Mouse (Mus musculus): ENCODE measurements around the gene Akap3. TPM values are rescaled to one million over a fixed set of nuclear protein-coding genes. Genes with fewer than 3 reads are reported as not detected.

The Akap3 gene
- 0.09 and 0.17 TPM in 2 replicates for polyA plus RNA-seq (2015; fragmentation: Nextera tagmentation; extraction: Ambion mirVana)

GRCm38 (mm10) chr6:126852881-126853280 is at the start of gene Akap3:
Gene Akap3 (plus strand): TSS chr6:126853098.
- H3K36me3 ChIP-seq: no peaks in the 10 kb centered on the region
- H3K4me3 ChIP-seq: no peak within 1 kb of the TSS
- no peak for ATAC-seq (ENCODE audit: low FRiP score)
- H3K9ac ChIP-seq: no peak within 1 kb of the TSS
- no peak within 1 kb of the TSS for H3K4me2 ChIP-seq
- H3K27ac ChIP-seq: no peak within 1 kb of the TSS
- H3K4me1 ChIP-seq (replicated peaks): peaks cover 11% of the 10 kb centered on the region
- H3K9me3 ChIP-seq: no peaks in the 10 kb centered on the region
- H3K27me3 ChIP-seq: peaks cover 15% of the 10 kb centered on the region

- Histone ChIP-seq H3K27me3 (no peaks in the 10 kb centered on the region), H3K4me2 (no peak overlapping the region), H3K4me3 (no peak overlapping the region), H3K4me1 (replicated peaks) (no peaks in the 10 kb centered on the region), H3K36me3 (no peaks in the 10 kb centered on the region), H3K27ac (no peak overlapping the region), H3K9me3 (no peaks in the 10 kb centered on the region), H3K9ac (no peak overlapping the region)
- no peak for ATAC-seq (ENCODE audit: low FRiP score)
- 84% methylated on average over 3 of the region's 3 CpGs for WGBS
Measured at GRCm38 (mm10) chr6:126806783-126807182, 46.1 kb upstream of the Akap3 start.

- H3K4me1 ChIP-seq (replicated peaks): no peaks in the 10 kb centered on the region
- 79% methylated on average over 4 of the region's 4 CpGs for WGBS
Measured at GRCm38 (mm10) chr6:126808134-126808533, 44.8 kb upstream of the Akap3 start.

GRCm38 (mm10) chr6:126808561-126808960 is 44.3 kb upstream of the Akap3 start:
- Histone ChIP-seq H3K4me3 (no peak overlapping the region), H3K4me2 (no peak overlapping the region), H3K36me3 (no peaks in the 10 kb centered on the region), H3K9me3 (no peaks in the 10 kb centered on the region), H3K9ac (no peak overlapping the region), H3K27me3 (no peaks in the 10 kb centered on the region), H3K4me1 (replicated peaks) (no peaks in the 10 kb centered on the region), H3K27ac (no peak overlapping the region)
- 85% methylated on average over 8 of the region's 8 CpGs for WGBS
- no peak for ATAC-seq (ENCODE audit: low FRiP score)

More at GRCm38 (mm10) chr6:126808134-126808533, 44.8 kb upstream of the Akap3 start:
- H3K27ac ChIP-seq: no peak overlapping the region
- no peak overlapping the region for H3K4me2 ChIP-seq
- H3K36me3 ChIP-seq: no peaks in the 10 kb centered on the region
- no peak overlapping the region for H3K9ac ChIP-seq
- H3K4me3 ChIP-seq: no peak overlapping the region
- no peak for ATAC-seq (ENCODE audit: low FRiP score)
- no peaks in the 10 kb centered on the region for H3K9me3 ChIP-seq
- H3K27me3 ChIP-seq: no peaks in the 10 kb centered on the region

DNA sequence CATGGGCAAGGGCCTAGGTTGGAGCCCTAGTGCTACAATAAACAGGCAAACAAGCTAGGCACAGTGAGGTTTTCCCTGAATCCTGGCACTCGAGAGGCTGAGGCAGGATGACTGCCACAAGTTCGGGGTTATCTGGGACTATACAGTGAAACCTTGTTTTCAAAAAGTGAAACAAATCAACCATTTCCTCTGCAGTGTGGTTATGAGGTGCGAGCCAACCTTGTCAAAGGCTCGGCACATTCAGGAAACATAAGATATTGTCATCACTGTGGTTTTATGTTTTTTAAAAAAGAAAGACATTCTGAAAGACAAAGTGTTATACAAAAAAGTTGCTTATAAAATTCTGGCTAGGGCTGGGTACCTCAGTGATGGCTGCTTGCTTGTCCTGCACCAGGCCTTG is 41.4 kb upstream of the Akap3 start:
- no peak overlapping the region for H3K4me2 ChIP-seq
- no peaks in the 10 kb centered on the region for H3K27me3 ChIP-seq
- WGBS: 93% methylated on average over 4 of the region's 4 CpGs
- H3K36me3 ChIP-seq: no peaks in the 10 kb centered on the region
- no peak for ATAC-seq (ENCODE audit: low FRiP score)
- no peak overlapping the region for H3K27ac ChIP-seq
- H3K9me3 ChIP-seq: no peaks in the 10 kb centered on the region
- H3K4me1 ChIP-seq (replicated peaks): 0 out of 2 replicates have a peak, but pooled peaks cover 2% of the 10 kb centered on the region
- no peak overlapping the region for H3K9ac ChIP-seq
- H3K4me3 ChIP-seq: no peak overlapping the region

DNA sequence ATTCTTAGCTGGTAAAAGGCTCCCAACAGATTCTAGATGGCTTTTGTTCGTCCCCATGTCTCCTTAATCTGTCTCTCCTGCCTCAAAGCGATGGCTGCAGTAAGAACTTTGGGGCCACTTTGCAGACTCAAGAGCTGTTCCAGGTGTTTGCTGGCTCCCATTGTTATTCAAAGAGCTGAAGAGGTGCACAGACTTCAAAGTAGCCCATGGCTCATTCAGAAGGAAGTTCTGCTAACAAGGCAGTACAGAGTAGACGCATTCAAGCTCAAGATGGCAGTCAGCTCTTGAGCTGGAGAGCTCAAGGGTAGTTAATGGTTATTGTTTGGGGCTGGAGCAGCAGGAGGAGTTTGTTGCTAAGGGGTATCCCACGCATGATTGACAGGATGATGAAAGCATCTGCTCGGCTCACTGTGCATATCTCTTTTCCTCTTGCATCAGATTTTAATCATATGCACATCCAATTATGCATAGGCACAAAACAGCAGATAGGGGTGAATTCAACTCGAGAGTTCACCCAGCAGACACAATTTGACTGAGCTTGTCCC is 37.6 kb upstream of the Akap3 start:
- no peak overlapping the region for H3K27ac ChIP-seq
- WGBS: 60% methylated on average over 6 of the region's 6 CpGs
- H3K4me1 ChIP-seq (replicated peaks): 0 out of 2 replicates have a peak, but pooled peaks cover 2% of the 10 kb centered on the region
- no peak for ATAC-seq (ENCODE audit: low FRiP score)
- no peak overlapping the region for H3K9ac ChIP-seq
- H3K27me3 ChIP-seq: no peaks in the 10 kb centered on the region
- peaks cover 19% of the 10 kb centered on the region for H3K36me3 ChIP-seq
- no peaks in the 10 kb centered on the region for H3K9me3 ChIP-seq
- H3K4me3 ChIP-seq: no peak overlapping the region
- H3K4me2 ChIP-seq: no peak overlapping the region

GRCm38 (mm10) chr6:126816338-126816737 is 36.6 kb upstream of the Akap3 start:
- no peaks in the 10 kb centered on the region for H3K27me3 ChIP-seq
- no peak overlapping the region for H3K27ac ChIP-seq
- peaks cover 30% of the 10 kb centered on the region for H3K36me3 ChIP-seq
- 0 out of 2 replicates have a peak, but pooled peaks cover 2% of the 10 kb centered on the region for H3K4me1 ChIP-seq (replicated peaks)
- WGBS: 95% methylated on average over 8 of the region's 8 CpGs
- H3K4me2 ChIP-seq: no peak overlapping the region
- H3K4me3 ChIP-seq: no peak overlapping the region
- no peaks in the 10 kb centered on the region for H3K9me3 ChIP-seq
- no peak overlapping the region for H3K9ac ChIP-seq
- ATAC-seq (ENCODE audit: low FRiP score): no peak

GRCm38 (mm10) chr6:126823087-126823486 is 29.8 kb upstream of the Akap3 start:
- no peaks in the 10 kb centered on the region for H3K9me3 ChIP-seq

GRCm38 (mm10) chr6:126836628-126837027 is 16.3 kb upstream of the Akap3 start:
- no peak overlapping the region for H3K4me3 ChIP-seq
- 87% methylated on average over 8 of the region's 8 CpGs for WGBS
- H3K27ac ChIP-seq: no peak overlapping the region
- no peak overlapping the region for H3K9ac ChIP-seq
- H3K4me1 ChIP-seq (replicated peaks): no peaks in the 10 kb centered on the region
- no peaks in the 10 kb centered on the region for H3K27me3 ChIP-seq
- peaks cover 96% of the 10 kb centered on the region for H3K36me3 ChIP-seq
- no peak overlapping the region for H3K4me2 ChIP-seq
- no peaks in the 10 kb centered on the region for H3K9me3 ChIP-seq
- ATAC-seq (ENCODE audit: low FRiP score): no peak

More at GRCm38 (mm10) chr6:126823087-126823486, 29.8 kb upstream of the Akap3 start:
- peaks cover 93% of the 10 kb centered on the region for H3K36me3 ChIP-seq
- 91% methylated on average over 3 of the region's 3 CpGs for WGBS
- no peak overlapping the region for H3K4me2 ChIP-seq
- no peaks in the 10 kb centered on the region for H3K4me1 ChIP-seq (replicated peaks)
- no peak overlapping the region for H3K27ac ChIP-seq
- H3K27me3 ChIP-seq: no peaks in the 10 kb centered on the region
- ATAC-seq (ENCODE audit: low FRiP score): no peak
- H3K9ac ChIP-seq: no peak overlapping the region
- no peak overlapping the region for H3K4me3 ChIP-seq

- Histone ChIP-seq H3K27me3 (peaks cover 12% of the 10 kb centered on the region), H3K36me3 (peaks cover 7% of the 10 kb centered on the region), H3K9me3 (no peaks in the 10 kb centered on the region), H3K4me2 (peak within 1 kb of the TSS; percentile 83), H3K9ac (peak within 1 kb of the TSS; percentile 81), H3K4me3 (peak within 1 kb of the TSS; percentile 61), H3K27ac (peak within 1 kb of the TSS; percentile 84), H3K4me1 (replicated peaks) (peaks cover 22% of the 10 kb centered on the region)
- peak; percentile 90 for ATAC-seq (ENCODE audit: low FRiP score)
- 6% methylated on average over 46 of the region's 46 CpGs for WGBS
Measured at GRCm38 (mm10) chr6:126848712-126849704, 3.9 kb upstream of the Akap3 start, which contains the start of gene Ndufa9. Gene Ndufa9 (minus strand): TSS chr6:126849136.

- Histone ChIP-seq H3K36me3 (no peaks in the 10 kb centered on the region), H3K27me3 (no peaks in the 10 kb centered on the region), H3K4me1 (replicated peaks) (no peaks in the 10 kb centered on the region), H3K4me3 (no peak overlapping the region), H3K9me3 (no peaks in the 10 kb centered on the region), H3K27ac (no peak overlapping the region), H3K4me2 (no peak overlapping the region), H3K9ac (no peak overlapping the region)
- WGBS: 93% methylated on average over 8 of the region's 8 CpGs
- no peak for ATAC-seq (ENCODE audit: low FRiP score)
Measured at GRCm38 (mm10) chr6:126877118-126877517, 24.2 kb downstream of the Akap3 start.

DNA sequence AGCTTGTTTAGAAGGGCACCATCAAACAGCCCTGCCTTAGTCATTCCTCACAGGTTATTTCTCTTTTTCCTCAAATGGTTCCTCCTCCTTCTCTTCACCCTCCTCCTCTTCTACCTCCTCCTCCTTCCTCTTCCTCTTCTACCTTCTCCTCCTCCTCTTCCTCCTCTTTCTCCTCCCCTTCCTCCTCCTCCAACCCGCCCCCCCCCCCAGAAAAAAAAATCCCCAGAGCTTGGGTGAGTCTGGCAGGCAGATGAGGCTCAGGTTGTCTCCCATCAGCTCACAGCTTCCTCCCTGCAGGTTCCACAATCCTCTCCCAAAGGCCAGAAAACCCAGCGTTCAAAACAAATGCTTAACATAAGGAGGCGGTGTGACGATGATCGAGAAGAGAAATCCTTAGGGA is 54.5 kb downstream of the Akap3 start:
- Histone ChIP-seq H3K27ac (no peak overlapping the region), H3K4me1 (replicated peaks) (no peaks in the 10 kb centered on the region), H3K27me3 (no peaks in the 10 kb centered on the region), H3K9me3 (no peaks in the 10 kb centered on the region), H3K4me3 (no peak overlapping the region), H3K36me3 (no peaks in the 10 kb centered on the region), H3K4me2 (no peak overlapping the region), H3K9ac (no peak overlapping the region)
- WGBS: 76% methylated on average over 4 of the region's 5 CpGs
- ATAC-seq (ENCODE audit: low FRiP score): no peak
